Mouse (Mus musculus) macrophage (primary cell): Measurements from ENCODE around the gene Tmpo. TPM values are rescaled to one million over a fixed set of nuclear protein-coding genes. Genes with fewer than 3 reads are reported as not detected.
A peak's percentile ranks its signal among the peaks of the same experiment; 100 is the strongest.

ENCODE experiments used
- H3K27ac ChIP-seq: fragments of 350-480 bp; formaldehyde crosslinking; 2 replicates; pipeline ENCODE4 v1.9.0; 2021
- H3K36me3 ChIP-seq: fragments of 350-480 bp; formaldehyde crosslinking; 2 replicates; pipeline ENCODE4 v1.9.0; 2021; ENCODE audit errors: inconsistent target
- H3K4me3 ChIP-seq: fragments of 350-480 bp; formaldehyde crosslinking; 2 replicates; pipeline ENCODE4 v1.9.0; 2021; ENCODE audit errors: inconsistent target
- H3K79me2 ChIP-seq: fragments of 350-480 bp; formaldehyde crosslinking; 2 replicates; pipeline ENCODE4 v1.9.0; 2021; ENCODE audit errors: inconsistent target
- WGBS: methylation state at CpG from one replicate; pipeline ENCODE4 v1.1.7; 2026; ENCODE audit warnings: inconsistent platforms; ENCODE audit not compliant: missing documents; 5-methylcytosine and 5-hydroxymethylcytosine counted together
- polyA plus RNA-seq: library from polyadenylated mRNA; stranded (reverse); fragments of 250-400 nt; gene quantifications from 3 replicates; pipeline ENCODE4 v1.2.4, GENCODE M21; 2018; ENCODE audit warnings: inconsistent platforms

Tmpo gene
- polyA plus RNA-seq, 1 experiment from 2014 or later = 34.2 TPM

DNA sequence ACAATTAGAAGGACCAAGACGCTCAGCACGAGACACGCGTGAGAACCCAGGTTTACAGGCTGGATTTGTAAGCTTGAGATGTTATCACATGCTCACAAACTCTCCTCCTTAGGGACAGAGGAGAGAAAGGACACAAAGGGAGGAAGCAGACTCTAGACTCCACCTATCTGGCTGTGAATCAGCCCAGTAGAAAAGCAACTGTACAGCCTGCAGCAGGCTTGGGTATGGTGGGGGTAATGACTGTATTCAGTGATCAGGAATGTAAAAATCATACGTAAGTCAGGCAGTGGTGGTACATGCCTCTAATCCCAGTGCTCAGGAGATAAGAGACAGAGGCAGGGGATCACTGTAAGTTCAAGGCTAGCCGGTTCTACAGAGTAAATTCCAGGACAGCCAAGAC lies 24.8 kb downstream of the Tmpo start:
- 98% methylated on average over 5 of the region's 6 CpGs for WGBS
- Histone ChIP-seq H3K36me3 (peaks cover 26% of the 10 kb centered on the region), H3K79me2 (peaks cover 98% of the 10 kb centered on the region), H3K27ac (peak overlapping the region; percentile 88), H3K4me3 (no peak overlapping the region)

- H3K27ac ChIP-seq = peak overlapping the region; percentile 25
- WGBS = 90% methylated on average over 10 of the region's 10 CpGs
Measured at GRCm38 (mm10) chr10:91153894-91154503, 27.1 kb downstream of the Tmpo start.

DNA sequence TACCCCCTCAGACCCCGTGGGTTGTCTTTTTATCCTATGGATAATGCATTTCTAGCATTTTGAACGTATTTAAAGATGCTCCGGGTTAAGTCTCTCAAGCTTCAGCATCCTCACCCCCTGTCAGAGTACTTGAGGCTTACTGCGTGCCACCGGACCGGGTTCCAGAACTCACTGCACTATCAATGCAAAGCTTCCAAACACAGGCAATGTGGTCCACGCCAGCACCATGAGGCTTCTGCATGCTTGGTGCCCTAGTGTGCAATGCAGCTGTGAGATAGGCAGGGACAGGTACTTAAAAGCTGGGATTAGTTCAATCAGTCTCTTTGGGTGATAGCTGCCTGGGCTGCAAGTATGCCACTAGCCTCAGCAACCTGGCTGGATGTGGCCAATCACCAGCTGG lies 35.7 kb downstream of the Tmpo start:
- H3K27ac ChIP-seq = no peak overlapping the region
- H3K4me3 ChIP-seq = no peak overlapping the region
- WGBS = 94% methylated on average over 7 of the region's 7 CpGs
- H3K36me3 ChIP-seq = peaks cover 25% of the 10 kb centered on the region; the same call in 1 of the 2 replicates
- peaks cover 9% of the 10 kb centered on the region; the same call in 1 of the 2 replicates for H3K79me2 ChIP-seq

More at GRCm38 (mm10) chr10:91153894-91154503, 27.1 kb downstream of the Tmpo start:
- Histone ChIP-seq H3K79me2 (peaks cover 89% of the 10 kb centered on the region), H3K36me3 (peaks cover 43% of the 10 kb centered on the region), H3K4me3 (no peak overlapping the region)

- no peaks in the 10 kb centered on the region; the same call in 1 of the 2 replicates for H3K79me2 ChIP-seq
- 68% methylated on average over 11 of the region's 18 CpGs for WGBS
- no peak overlapping the region for H3K27ac ChIP-seq
Measured at GRCm38 (mm10) chr10:91143313-91144230, 37.5 kb downstream of the Tmpo start.

GRCm38 (mm10) chr10:91142654-91143191 lies 38.4 kb downstream of the Tmpo start:
- Histone ChIP-seq H3K27ac (no peak overlapping the region), H3K36me3 (peaks cover 6% of the 10 kb centered on the region; the same call in 1 of the 2 replicates), H3K79me2 (no peaks in the 10 kb centered on the region), H3K4me3 (no peak overlapping the region)
- WGBS = 80% methylated on average over 10 of the region's 10 CpGs

More at GRCm38 (mm10) chr10:91143313-91144230, 37.5 kb downstream of the Tmpo start:
- Histone ChIP-seq H3K4me3 (no peak overlapping the region), H3K36me3 (peaks cover 7% of the 10 kb centered on the region; the same call in 1 of the 2 replicates)

GRCm38 (mm10) chr10:91141564-91141963 lies 39.6 kb downstream of the Tmpo start:
- H3K27ac ChIP-seq = no peak overlapping the region
- no peak overlapping the region for H3K4me3 ChIP-seq
- H3K79me2 ChIP-seq = no peaks in the 10 kb centered on the region

GRCm38 (mm10) chr10:91139148-91139766 lies 41.9 kb downstream of the Tmpo start:
- WGBS = 81% methylated on average over 11 of the region's 14 CpGs
- no peaks in the 10 kb centered on the region for H3K79me2 ChIP-seq
- H3K27ac ChIP-seq = peak overlapping the region; percentile 97
- no peaks in the 10 kb centered on the region for H3K36me3 ChIP-seq
- H3K4me3 ChIP-seq = no peak overlapping the region

More at GRCm38 (mm10) chr10:91141564-91141963, 39.6 kb downstream of the Tmpo start:
- 5% methylated on average over 2 of the region's 2 CpGs for WGBS
- peaks cover 2% of the 10 kb centered on the region; the same call in 1 of the 2 replicates for H3K36me3 ChIP-seq

- WGBS = 28% methylated on average over 3 of the region's 3 CpGs
- H3K27ac ChIP-seq = peak overlapping the region; percentile 97
- no peak overlapping the region for H3K4me3 ChIP-seq
- H3K79me2 ChIP-seq = no peaks in the 10 kb centered on the region
- no peaks in the 10 kb centered on the region for H3K36me3 ChIP-seq
Measured at GRCm38 (mm10) chr10:91138317-91138716, 42.8 kb downstream of the Tmpo start.

GRCm38 (mm10) chr10:91137400-91137799 lies 43.7 kb downstream of the Tmpo start:
- 31% methylated on average over 9 of the region's 9 CpGs for WGBS
- Histone ChIP-seq H3K4me3 (no peak overlapping the region), H3K36me3 (no peaks in the 10 kb centered on the region), H3K27ac (peak overlapping the region; percentile 97), H3K79me2 (no peaks in the 10 kb centered on the region)

GRCm38 (mm10) chr10:91135302-91135972 lies 45.7 kb downstream of the Tmpo start:
- WGBS = 96% methylated on average over 7 of the region's 7 CpGs
- no peak overlapping the region for H3K4me3 ChIP-seq
- H3K79me2 ChIP-seq = no peaks in the 10 kb centered on the region
- no peaks in the 10 kb centered on the region for H3K36me3 ChIP-seq
- H3K27ac ChIP-seq = no peak overlapping the region

- H3K79me2 ChIP-seq = no peaks in the 10 kb centered on the region
- H3K36me3 ChIP-seq = no peaks in the 10 kb centered on the region
- 100% methylated on average over 1 of the region's 1 CpGs for WGBS
- no peak overlapping the region for H3K27ac ChIP-seq
- H3K4me3 ChIP-seq = no peak overlapping the region
Measured at GRCm38 (mm10) chr10:91131565-91131964, 49.5 kb downstream of the Tmpo start.

DNA sequence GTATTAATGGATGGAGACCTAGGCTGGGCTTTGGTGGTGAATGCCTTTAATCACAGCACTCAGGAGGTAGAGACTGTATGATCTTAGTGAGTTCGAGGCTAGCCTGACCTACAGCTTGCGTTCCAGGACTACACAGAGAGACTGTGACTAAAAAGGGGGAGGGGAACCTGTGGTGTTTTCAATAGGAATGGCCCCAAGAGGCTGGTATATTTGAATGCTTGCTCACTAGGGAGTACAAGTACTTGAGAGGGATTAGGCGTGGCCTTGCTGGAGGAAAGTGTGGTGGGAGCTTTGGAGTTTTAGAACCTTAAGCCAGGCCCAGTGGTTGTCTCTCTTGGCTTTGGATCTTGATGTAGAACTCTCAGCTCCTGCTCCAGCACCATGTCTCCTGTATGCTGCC lies 50.3 kb downstream of the Tmpo start:
- 97% methylated on average over 3 of the region's 3 CpGs for WGBS

DNA sequence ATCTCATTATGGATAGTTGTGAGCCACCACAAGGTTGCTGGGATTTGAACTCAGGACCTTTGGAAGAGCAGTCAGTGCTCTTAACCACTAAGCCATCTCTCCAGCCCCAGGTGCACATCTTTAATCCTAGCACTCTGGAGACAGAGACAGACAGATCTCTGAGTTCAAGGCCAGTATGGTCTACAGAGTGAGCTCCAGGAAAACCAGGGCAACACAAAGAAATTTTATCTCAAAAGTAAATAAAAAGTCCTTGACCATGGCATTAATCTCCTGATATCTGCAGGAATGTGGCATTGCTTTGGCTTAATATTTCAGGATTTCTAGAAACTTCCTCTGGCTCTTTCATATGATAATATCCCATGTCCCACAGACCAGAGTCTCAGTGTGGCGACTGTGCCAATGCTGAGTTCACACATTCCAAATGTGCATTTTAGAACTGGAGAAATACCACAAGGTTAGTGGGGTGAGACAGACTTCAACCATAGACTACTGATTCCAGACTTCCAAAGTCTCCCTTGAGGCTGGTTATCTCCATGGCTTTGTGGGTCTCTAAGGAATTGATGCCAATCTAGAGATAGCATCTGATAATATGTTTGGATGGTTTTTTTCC lies 52.5 kb downstream of the Tmpo start:
- Histone ChIP-seq H3K4me3 (no peak overlapping the region), H3K27ac (no peak overlapping the region), H3K36me3 (no peaks in the 10 kb centered on the region), H3K79me2 (no peaks in the 10 kb centered on the region; the same call in 1 of the 2 replicates)
- 94% methylated on average over 1 of the region's 1 CpGs for WGBS

More for the DNA sequence above, 50.3 kb downstream of the Tmpo start:
- H3K36me3 ChIP-seq = no peaks in the 10 kb centered on the region
- H3K79me2 ChIP-seq = no peaks in the 10 kb centered on the region
- no peak overlapping the region for H3K27ac ChIP-seq
- H3K4me3 ChIP-seq = no peak overlapping the region
